Mouse (Mus musculus) neural tube, embryonic 14.5 days (tissue): Measurements from ENCODE around the gene Mprip. TPM values are rescaled to one million over a fixed set of nuclear protein-coding genes. Genes with fewer than 3 reads are reported as not detected.

Experiments
- ATAC-seq: fragments of 200-750 bp; cut with Nextera tagmentation; 2 replicates; pipeline ENCODE4 v1.8.0; 2017; ENCODE audit warnings: low read depth, mild to moderate bottlenecking, moderate TSS enrichment, moderate library complexity
- H3K27ac ChIP-seq: fragments of 300-500 bp; sonication (generic); 2 replicates; pipeline ENCODE4 v1.5.1; 2014; ENCODE audit warnings: low read depth, mild to moderate bottlenecking, control low read depth, low read length, moderate library complexity, mixed read lengths
- H3K27me3 ChIP-seq: fragments of 300-500 bp; sonication (generic); 2 replicates; pipeline ENCODE4 v1.6.1; 2014; ENCODE audit warnings: low read length; ENCODE audit not compliant: control insufficient read depth, insufficient read depth
- H3K36me3 ChIP-seq: fragments of 300-500 bp; sonication (generic); 2 replicates; pipeline ENCODE4 v1.6.1; 2014; ENCODE audit warnings: low read length, mixed read lengths; ENCODE audit not compliant: control insufficient read depth, insufficient read depth
- H3K4me1 ChIP-seq: fragments of 300-500 bp; sonication (generic); 2 replicates; pipeline ENCODE4 v1.6.1; 2014; ENCODE audit warnings: low read length; ENCODE audit not compliant: control insufficient read depth, insufficient read depth
- H3K4me2 ChIP-seq: fragments of 300-500 bp; sonication (generic); 2 replicates; pipeline ENCODE4 v1.6.1; 2014; ENCODE audit warnings: mild to moderate bottlenecking, low read depth, low read length, control low read depth
- H3K4me3 ChIP-seq: fragments of 300-500 bp; sonication (generic); 2 replicates; pipeline ENCODE4 v1.5.1; 2014; ENCODE audit warnings: low read depth, low read length, control low read depth, mixed read lengths
- H3K9ac ChIP-seq: fragments of 300-500 bp; sonication (generic); replicated peaks from 2 replicates; pipeline ENCODE4 v1.6.1; 2014; ENCODE audit warnings: low read depth, mild to moderate bottlenecking, control low read depth, low read length, mixed read lengths
- H3K9me3 ChIP-seq: fragments of 300-500 bp; sonication (generic); 2 replicates; pipeline ENCODE4 v1.6.1; 2016; ENCODE audit warnings: low read length; ENCODE audit not compliant: control insufficient read depth
- WGBS: fragments of 180-500 bp; shearing (Covaris S2); extraction: QIAGEN DNeasy Blood & Tissue Kit; methylation state at CpG from one replicate; pipeline ENCODE4 v1.1.7; 2014; 5-methylcytosine and 5-hydroxymethylcytosine counted together
- polyA plus RNA-seq: library from polyadenylated mRNA; unstranded; fragments of >200 nt; fragmentation: Nextera tagmentation; extraction: Ambion mirVana; gene quantifications from 2 replicates; pipeline ENCODE4 v1.2.1, GENCODE M21; 2014

The Mprip gene
- polyA plus RNA-seq, 1 experiment from 2014 or later, result 54.6 TPM

DNA sequence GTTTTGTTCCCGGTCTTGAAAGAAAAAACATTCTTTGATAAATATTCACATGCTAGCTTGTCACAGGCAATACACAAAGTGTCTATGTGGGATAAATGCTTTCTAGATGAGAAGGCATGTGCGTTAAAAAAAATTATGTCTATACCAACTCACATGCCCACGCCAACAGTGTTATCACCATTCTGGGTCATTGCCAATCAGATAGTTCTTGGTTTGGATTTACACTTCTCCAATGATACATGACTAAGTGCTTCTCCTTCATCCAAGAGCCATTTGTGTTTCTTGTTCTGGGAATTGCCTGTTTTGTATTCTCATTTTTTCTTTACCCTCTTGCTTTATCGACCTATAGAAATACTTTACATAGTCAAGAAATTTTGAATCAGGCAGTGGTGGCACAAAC is 29.1 kb upstream of the Mprip start:
- no peak overlapping the region for H3K4me2 ChIP-seq
- no peaks in the 10 kb centered on the region for H3K36me3 ChIP-seq
- no peaks in the 10 kb centered on the region for H3K4me1 ChIP-seq
- no peaks in the 10 kb centered on the region for H3K27me3 ChIP-seq
- no peaks in the 10 kb centered on the region for H3K9me3 ChIP-seq
- ATAC-seq, result no peak
- WGBS, result 82% methylated on average over 4 of the region's 4 CpGs
- no peak overlapping the region for H3K4me3 ChIP-seq
- no peak overlapping the region for H3K27ac ChIP-seq
- no peak overlapping the region for H3K9ac ChIP-seq

DNA sequence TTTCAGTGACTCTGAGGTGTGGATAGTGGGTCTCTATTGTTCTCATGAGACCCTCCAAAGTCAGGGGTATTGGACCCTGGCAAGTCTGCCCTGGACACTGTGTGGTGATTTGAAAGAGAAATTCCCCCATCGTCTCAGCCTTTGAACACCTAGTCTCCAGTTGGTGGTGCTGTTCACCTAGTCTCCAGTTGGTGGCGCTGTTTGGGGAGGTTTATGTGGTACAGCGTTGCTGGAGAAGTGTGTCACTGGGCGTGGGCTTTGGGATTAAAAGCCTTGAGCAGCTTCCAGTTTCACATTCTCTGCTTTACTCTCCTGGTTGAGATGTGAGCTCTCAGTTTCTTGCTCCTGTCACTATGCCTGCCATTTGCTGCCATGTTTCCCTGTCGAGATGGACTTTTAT is 28.1 kb upstream of the Mprip start:
- H3K9me3 ChIP-seq, result no peaks in the 10 kb centered on the region
- H3K4me3 ChIP-seq, result no peak overlapping the region
- no peak overlapping the region for H3K4me2 ChIP-seq
- no peaks in the 10 kb centered on the region for H3K27me3 ChIP-seq
- H3K27ac ChIP-seq, result no peak overlapping the region
- H3K36me3 ChIP-seq, result no peaks in the 10 kb centered on the region
- 23% methylated on average over 5 of the region's 5 CpGs for WGBS
- H3K4me1 ChIP-seq, result no peaks in the 10 kb centered on the region
- H3K9ac ChIP-seq, result no peak overlapping the region
- no peak for ATAC-seq

DNA sequence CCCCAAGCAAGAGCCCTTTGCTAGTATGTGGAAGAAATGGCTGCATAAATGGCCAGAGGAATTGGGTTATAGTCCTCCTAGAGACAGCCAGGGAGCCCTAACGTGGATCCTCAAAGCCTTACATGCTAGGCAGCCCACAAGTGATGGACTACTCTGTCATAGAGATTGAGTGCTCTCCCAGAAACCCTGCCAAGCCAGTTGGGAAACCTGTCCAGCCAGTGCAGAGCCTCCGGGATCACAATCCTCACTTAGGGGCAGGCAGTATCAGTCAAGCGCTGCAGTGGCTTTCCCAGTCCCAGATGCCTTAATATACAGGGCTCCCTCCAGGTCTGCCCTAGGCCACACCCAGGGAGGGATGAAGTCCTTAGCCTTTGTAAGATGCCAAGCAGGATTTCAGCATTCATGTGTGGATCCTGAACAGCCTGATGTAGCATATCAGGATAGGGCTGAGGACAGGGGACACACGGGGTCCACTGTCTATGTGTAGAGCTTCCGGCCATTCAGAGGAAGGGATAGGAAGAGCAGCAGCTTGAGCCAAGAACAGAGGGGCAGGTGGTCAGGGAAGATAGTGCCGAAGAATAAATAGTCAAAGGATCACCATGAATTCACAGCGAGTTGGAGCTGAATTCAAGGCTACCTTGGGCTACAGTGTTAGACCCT is 27.0 kb upstream of the Mprip start:
- no peaks in the 10 kb centered on the region for H3K36me3 ChIP-seq
- no peaks in the 10 kb centered on the region for H3K9me3 ChIP-seq
- no peaks in the 10 kb centered on the region for H3K27me3 ChIP-seq
- no peak overlapping the region for H3K27ac ChIP-seq
- H3K4me3 ChIP-seq, result no peak overlapping the region
- no peaks in the 10 kb centered on the region for H3K4me1 ChIP-seq
- 85% methylated on average over 7 of the region's 7 CpGs for WGBS
- H3K9ac ChIP-seq, result no peak overlapping the region
- H3K4me2 ChIP-seq, result no peak overlapping the region
- ATAC-seq, result no peak

DNA sequence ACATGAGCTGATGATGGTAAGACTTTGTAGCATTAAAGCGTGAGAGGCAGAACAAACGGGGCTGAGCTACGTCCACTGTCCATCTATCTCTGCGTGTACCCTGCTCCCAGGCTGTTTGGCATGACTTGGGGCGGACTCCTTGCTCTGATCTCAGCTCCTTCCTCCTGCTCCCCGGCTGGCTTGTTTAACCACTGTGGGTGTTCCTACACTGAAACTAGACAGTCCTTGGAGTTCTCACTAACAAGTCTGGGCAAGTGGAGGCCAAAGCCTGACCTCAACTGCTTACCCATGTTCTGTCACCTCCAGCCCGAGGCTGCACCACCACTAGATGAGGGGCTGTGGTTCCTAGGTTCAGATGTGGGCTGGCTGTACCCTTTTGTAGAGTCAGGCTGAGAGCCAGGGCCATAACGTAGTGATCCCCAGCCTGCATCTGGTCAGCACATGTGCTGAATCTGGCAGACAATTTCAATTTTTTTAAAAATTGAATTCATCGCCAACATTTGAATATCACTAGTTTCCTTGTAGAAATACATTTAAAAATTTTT is 25.8 kb upstream of the Mprip start:
- ATAC-seq, result no peak
- no peaks in the 10 kb centered on the region for H3K4me1 ChIP-seq
- WGBS, result 87% methylated on average over 9 of the region's 9 CpGs
- no peaks in the 10 kb centered on the region for H3K9me3 ChIP-seq
- no peak overlapping the region for H3K27ac ChIP-seq
- H3K4me3 ChIP-seq, result no peak overlapping the region
- no peak overlapping the region for H3K4me2 ChIP-seq
- no peak overlapping the region for H3K9ac ChIP-seq
- H3K27me3 ChIP-seq, result no peaks in the 10 kb centered on the region
- H3K36me3 ChIP-seq, result no peaks in the 10 kb centered on the region

- Histone ChIP-seq H3K4me2 (no peak overlapping the region), H3K36me3 (no peaks in the 10 kb centered on the region), H3K27me3 (no peaks in the 10 kb centered on the region), H3K4me3 (no peak overlapping the region), H3K9ac (no peak overlapping the region), H3K9me3 (no peaks in the 10 kb centered on the region), H3K27ac (no peak overlapping the region), H3K4me1 (no peaks in the 10 kb centered on the region)
- ATAC-seq, result no peak
- whole genome bisulfite sequencing, result 79% methylated on average over 12 of the region's 12 CpGs
Observed at GRCm38 (mm10) chr11:59635821-59636694, 25.0 kb upstream of the Mprip start.

- no peaks in the 10 kb centered on the region for H3K4me1 ChIP-seq
- no peak for ATAC-seq
- no peak overlapping the region for H3K4me3 ChIP-seq
- no peaks in the 10 kb centered on the region for H3K9me3 ChIP-seq
- H3K27ac ChIP-seq, result no peak overlapping the region
- H3K36me3 ChIP-seq, result no peaks in the 10 kb centered on the region
- no peaks in the 10 kb centered on the region for H3K27me3 ChIP-seq
- H3K9ac ChIP-seq, result no peak overlapping the region
- 82% methylated on average over 7 of the region's 7 CpGs for WGBS
- no peak overlapping the region for H3K4me2 ChIP-seq
Observed at GRCm38 (mm10) chr11:59636695-59637414, 24.2 kb upstream of the Mprip start.

DNA sequence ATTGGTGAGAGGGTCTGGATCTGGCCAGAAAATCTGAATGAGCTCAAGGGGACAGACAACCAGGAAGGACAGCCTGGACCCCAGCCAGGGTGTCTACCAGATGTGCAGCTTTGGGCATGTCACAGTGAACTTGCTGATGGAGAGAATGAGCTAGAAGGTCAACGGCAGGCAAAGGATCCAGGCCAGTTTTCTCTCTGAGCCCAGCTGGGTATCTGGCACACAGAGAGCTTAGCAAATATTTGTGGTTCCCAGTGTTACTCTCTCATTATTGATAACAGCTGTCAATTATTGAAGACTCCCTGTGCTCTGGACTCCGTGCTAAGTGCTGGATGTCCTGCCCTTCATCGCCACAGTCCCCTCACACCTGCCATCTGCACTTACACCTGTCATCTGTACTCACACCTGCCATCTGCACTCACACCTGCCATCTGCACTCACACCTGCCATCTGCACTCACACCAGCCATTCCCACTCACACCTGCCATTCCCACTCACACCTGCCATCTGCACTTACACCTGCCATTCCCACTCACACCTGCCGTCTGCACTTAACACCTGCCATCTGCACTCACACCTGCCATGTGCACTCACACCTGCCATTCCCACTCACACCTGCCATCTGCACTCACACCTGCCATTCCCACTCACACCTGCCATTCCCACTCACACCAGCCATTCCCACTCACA is 21.0 kb upstream of the Mprip start:
- no peaks in the 10 kb centered on the region for H3K36me3 ChIP-seq
- no peak overlapping the region for H3K27ac ChIP-seq
- no peaks in the 10 kb centered on the region for H3K9me3 ChIP-seq
- no peaks in the 10 kb centered on the region for H3K27me3 ChIP-seq
- H3K9ac ChIP-seq, result no peak overlapping the region
- WGBS, result 78% methylated on average over 4 of the region's 4 CpGs
- no peak overlapping the region for H3K4me2 ChIP-seq
- no peak for ATAC-seq
- H3K4me1 ChIP-seq, result no peaks in the 10 kb centered on the region
- H3K4me3 ChIP-seq, result no peak overlapping the region

DNA sequence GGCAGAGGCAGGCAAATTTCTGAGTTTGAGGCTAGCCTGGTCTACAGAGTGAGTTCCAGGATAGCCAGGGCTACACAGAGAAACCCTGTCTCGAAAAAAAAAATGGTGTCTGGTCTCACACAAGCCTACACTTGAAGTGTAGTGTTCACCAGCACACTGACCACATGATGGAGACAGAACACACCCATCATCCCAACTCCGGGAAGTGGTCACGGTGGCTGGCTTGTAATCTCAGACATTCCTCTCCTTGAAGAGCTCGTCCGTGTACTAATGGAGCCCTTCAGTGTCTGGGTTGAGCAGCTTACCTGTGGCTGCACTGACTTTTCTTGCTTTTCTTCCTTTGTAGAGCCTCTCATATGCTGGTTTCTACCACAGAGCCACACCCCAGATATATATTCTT is 19.9 kb upstream of the Mprip start:
- Histone ChIP-seq H3K4me2 (no peak overlapping the region), H3K27ac (no peak overlapping the region), H3K4me1 (no peaks in the 10 kb centered on the region), H3K36me3 (no peaks in the 10 kb centered on the region), H3K27me3 (no peaks in the 10 kb centered on the region), H3K9ac (no peak overlapping the region), H3K4me3 (no peak overlapping the region), H3K9me3 (no peaks in the 10 kb centered on the region)
- 76% methylated on average over 5 of the region's 5 CpGs for WGBS
- ATAC-seq, result no peak
